Mouse (Mus musculus) lung, postnatal 0 days (tissue): ENCODE data around the gene Cyth1.

Experiments
- CTCF ChIP-seq: IDR thresholded peaks from 2 replicates; pipeline ENCODE4 v1.5.1; 2016; ENCODE audit warnings: antibody characterized with exemption, mild to moderate bottlenecking
- EP300 ChIP-seq: IDR thresholded peaks from 2 replicates; pipeline ENCODE4 v1.6.1; 2016; ENCODE audit warnings: antibody characterized with exemption, mild to moderate bottlenecking, control low read depth

DNA sequence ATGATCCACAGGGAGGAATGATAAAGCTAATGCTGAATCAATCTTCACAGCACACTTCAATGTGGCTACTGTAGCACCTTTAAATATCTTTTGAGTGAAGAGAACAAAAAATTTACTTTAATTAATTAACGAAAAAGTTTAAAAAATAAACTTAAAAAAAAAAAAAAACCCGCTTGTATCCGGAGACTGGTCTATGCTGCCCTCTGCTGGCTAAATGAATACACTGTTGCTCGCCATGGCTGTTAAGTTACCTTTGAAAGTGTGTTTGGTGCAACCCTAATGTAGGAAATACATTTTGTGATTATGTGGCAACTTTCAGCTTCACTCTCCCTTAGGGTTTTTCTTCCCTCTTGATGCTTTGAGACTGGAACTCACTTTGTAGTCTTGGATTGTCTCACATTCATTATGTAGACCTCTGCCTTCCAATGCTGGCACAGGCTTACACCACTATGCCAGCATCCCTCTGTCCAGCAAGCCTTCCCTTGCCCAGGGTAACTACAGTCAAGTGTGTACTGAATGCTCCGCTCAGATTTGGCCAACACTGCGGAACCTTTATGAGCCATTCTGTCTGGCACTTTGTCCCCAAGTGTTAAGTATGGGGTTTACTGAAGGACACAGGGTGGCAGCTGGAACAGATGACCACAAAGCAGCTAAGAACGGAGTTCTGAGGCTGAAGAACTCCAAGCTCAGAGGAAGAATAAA lies 27.7 kb downstream of the Cyth1 start:
- TF ChIP-seq CTCF (peak; percentile 84), EP300 (peak; percentile 27; the same call in 1 of the 2 replicates)
